Mouse (Mus musculus) liver, adult 2 months (tissue): ENCODE data around the gene Tcl1b3. TPM values are rescaled to one million over a fixed set of nuclear protein-coding genes. Genes with fewer than 3 reads are reported as not detected.

Experiments
- DNase-seq: peaks from one replicate; pipeline ENCODE4 v3.0.0-alpha.2; 2011; ENCODE audit warnings: low read depth, low spot score; ENCODE audit errors: extremely low read depth
- H3K27ac ChIP-seq: fragments of 200-500 bp; replicated peaks from 2 replicates; pipeline ENCODE4 v1.5.1; 2012; ENCODE audit warnings: low read depth, mild to moderate bottlenecking, control low read depth, inconsistent platforms, low read length; ENCODE audit not compliant: insufficient read depth
- H3K27me3 ChIP-seq: fragments of 200-500 bp; 2 replicates; pipeline ENCODE4 v1.6.1; 2012; ENCODE audit warnings: mild to moderate bottlenecking, moderate library complexity, low read length, inconsistent platforms; ENCODE audit not compliant: control insufficient read depth, insufficient read depth
- H3K36me3 ChIP-seq: fragments of 200-500 bp; 2 replicates; pipeline ENCODE4 v1.6.1; 2012; ENCODE audit warnings: low read length, inconsistent platforms; ENCODE audit not compliant: control insufficient read depth, insufficient read depth
- H3K4me1 ChIP-seq: fragments of 200-500 bp; 2 replicates; pipeline ENCODE4 v1.6.1; 2011; ENCODE audit warnings: low read length; ENCODE audit not compliant: control insufficient read depth, insufficient read depth
- H3K4me3 ChIP-seq: fragments of 200-500 bp; 2 replicates; pipeline ENCODE4 v1.5.1; 2011; ENCODE audit warnings: low read depth, mild to moderate bottlenecking, control low read depth, low read length, moderate library complexity; ENCODE audit not compliant: insufficient read depth
- H3K79me2 ChIP-seq: fragments of 200-500 bp; 2 replicates; pipeline ENCODE4 v1.6.1; 2012; ENCODE audit warnings: inconsistent platforms, mild to moderate bottlenecking, low read length, moderate library complexity; ENCODE audit not compliant: control insufficient read depth, insufficient read depth
- H3K9ac ChIP-seq: fragments of 200-500 bp; 2 replicates; pipeline ENCODE4 v1.6.1; 2012; ENCODE audit warnings: low read depth, mild to moderate bottlenecking, control low read depth, inconsistent platforms, low read length
- CTCF ChIP-seq: fragments of 200-500 bp; IDR thresholded peaks from 2 replicates; pipeline ENCODE4 v1.5.1; 2011; ENCODE audit warnings: low read depth, low read length, control low read depth
- POLR2A ChIP-seq: fragments of 200-500 bp; IDR thresholded peaks from 2 replicates; pipeline ENCODE4 v1.6.1; 2011; ENCODE audit warnings: low read length, control low read depth; ENCODE audit not compliant: insufficient read depth; ENCODE audit errors: extremely low read depth
- WGBS: fragments of 180-500 bp; shearing (Covaris S2); methylation state at CpG from one replicate; pipeline ENCODE4 v1.1.7; 2018; 5-methylcytosine and 5-hydroxymethylcytosine counted together
- polyA plus RNA-seq: library from polyadenylated mRNA; depleted of rRNA; stranded (reverse); fragments of >200 nt; gene quantifications from 2 replicates; pipeline ENCODE4 v1.2.3, GENCODE M21; 2012
- total RNA-seq: library from RNA; depleted of rRNA; stranded (reverse); fragments of >200 nt; gene quantifications from 2 replicates; pipeline ENCODE4 v1.2.3, GENCODE M21; 2014

Gene Tcl1b3
- total and polyA plus RNA-seq, 2 experiments, result not detected

- H3K27me3 ChIP-seq, result no peaks in the 10 kb centered on the region
- H3K9ac ChIP-seq, result no peak overlapping the region
- H3K36me3 ChIP-seq, result no peaks in the 10 kb centered on the region
- no peak overlapping the region for H3K4me3 ChIP-seq
- no peak for TF ChIP-seq CTCF
- TF ChIP-seq POLR2A, result no peak
- no peak overlapping the region for H3K27ac ChIP-seq
- no peak for DNase-seq
- H3K79me2 ChIP-seq, result no peaks in the 10 kb centered on the region
- H3K4me1 ChIP-seq, result no peaks in the 10 kb centered on the region
- 74% methylated on average over 7 of the region's 7 CpGs for whole genome bisulfite sequencing
Measured at GRCm38 (mm10) chr12:105217101-105217760, 26.4 kb downstream of the Tcl1b3 start.

DNA sequence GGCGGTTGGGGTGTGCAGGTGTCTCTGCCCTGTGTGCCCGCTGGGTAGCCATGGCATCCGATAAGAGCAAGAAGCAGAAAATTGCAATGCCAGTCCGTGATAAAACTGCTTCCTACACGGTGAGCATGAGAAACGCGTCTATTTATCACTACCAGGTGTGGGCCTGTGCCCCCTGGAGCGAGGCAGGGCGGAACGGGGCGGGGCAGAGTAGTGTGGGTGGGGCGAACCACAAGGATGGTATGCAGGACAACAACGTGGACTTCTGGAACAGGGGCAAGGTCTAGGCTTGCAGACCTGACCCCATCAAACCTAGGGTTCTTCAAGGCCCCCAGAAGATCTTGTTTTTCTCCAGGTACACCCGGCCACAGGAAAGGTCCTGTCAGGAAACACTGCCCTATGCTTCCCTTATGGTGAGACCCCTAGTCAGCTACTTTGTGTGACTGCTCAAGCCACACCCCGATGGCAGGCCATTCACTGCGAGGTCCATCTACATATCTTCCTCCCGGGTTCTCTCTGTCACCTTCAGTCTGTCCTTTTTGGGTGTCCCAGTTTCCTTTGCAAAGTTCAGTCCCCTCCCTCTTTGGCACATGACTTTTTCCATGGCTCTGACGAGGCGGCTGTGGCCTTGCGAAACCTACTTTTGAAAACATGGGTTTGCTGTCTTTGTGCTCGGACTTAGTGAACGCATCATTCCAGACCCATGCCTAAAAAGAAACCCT, 31.9 kb downstream of the Tcl1b3 start, which contains the start of gene Tcl1:
Gene Tcl1 (minus strand): TSS at position 193 of the 719 bp plus-strand sequence.
- no peak for DNase-seq
- Histone ChIP-seq H3K9ac (no peak within 1 kb of the TSS), H3K27ac (no peak within 1 kb of the TSS), H3K79me2 (no peaks in the 10 kb centered on the region), H3K36me3 (no peaks in the 10 kb centered on the region), H3K4me1 (no peaks in the 10 kb centered on the region), H3K27me3 (no peaks in the 10 kb centered on the region), H3K4me3 (no peak within 1 kb of the TSS)
- TF ChIP-seq CTCF (no peak), POLR2A (no peak)
- WGBS, result 81% methylated on average over 22 of the region's 22 CpGs

GRCm38 (mm10) chr12:105224621-105225320, 33.9 kb downstream of the Tcl1b3 start:
- Histone ChIP-seq H3K4me3 (no peak overlapping the region), H3K4me1 (no peaks in the 10 kb centered on the region), H3K79me2 (no peaks in the 10 kb centered on the region), H3K9ac (no peak overlapping the region), H3K27me3 (no peaks in the 10 kb centered on the region), H3K36me3 (no peaks in the 10 kb centered on the region), H3K27ac (no peak overlapping the region)
- no peak for TF ChIP-seq POLR2A
- no peak for TF ChIP-seq CTCF
- WGBS, result 53% methylated on average over 16 of the region's 16 CpGs
- no peak for DNase-seq

GRCm38 (mm10) chr12:105234362-105234761, 43.5 kb downstream of the Tcl1b3 start:
- no peak overlapping the region for H3K27ac ChIP-seq
- no peaks in the 10 kb centered on the region for H3K79me2 ChIP-seq
- H3K9ac ChIP-seq, result no peak overlapping the region
- DNase-seq, result no peak
- H3K27me3 ChIP-seq, result no peaks in the 10 kb centered on the region
- H3K36me3 ChIP-seq, result no peaks in the 10 kb centered on the region
- H3K4me3 ChIP-seq, result no peak overlapping the region
- no peaks in the 10 kb centered on the region for H3K4me1 ChIP-seq
- WGBS, result 76% methylated on average over 11 of the region's 11 CpGs
- TF ChIP-seq POLR2A, result no peak
- no peak for TF ChIP-seq CTCF

- DNase-seq, result no peak
- no peaks in the 10 kb centered on the region for H3K79me2 ChIP-seq
- no peak overlapping the region for H3K4me3 ChIP-seq
- WGBS, result 72% methylated on average over 3 of the region's 3 CpGs
- TF ChIP-seq CTCF (no peak), POLR2A (no peak)
- no peaks in the 10 kb centered on the region for H3K36me3 ChIP-seq
- H3K27ac ChIP-seq, result no peak overlapping the region
- H3K4me1 ChIP-seq, result no peaks in the 10 kb centered on the region
- no peak overlapping the region for H3K9ac ChIP-seq
- H3K27me3 ChIP-seq, result no peaks in the 10 kb centered on the region
Measured at GRCm38 (mm10) chr12:105235091-105235490, 44.2 kb downstream of the Tcl1b3 start.
